Mouse (Mus musculus) thymus, adult 2 months (tissue): ENCODE measurements at regions not wholly inside any gene's neighbourhood (a gene's known extent, or its start where the extent isn't known, plus 50 kb on each side); places are given as distances from the start of the nearest gene placed in this dataset.

ENCODE experiments used
- CTCF ChIP-seq: fragments of 200-500 bp; IDR thresholded peaks from 2 replicates; pipeline ENCODE4 v1.5.1; 2012; ENCODE audit warnings: mild to moderate bottlenecking, control low read depth, low read length, moderate library complexity, borderline replicate concordance; ENCODE audit not compliant: control insufficient read depth, poor library complexity, insufficient read depth; ENCODE audit errors: extremely low read depth
- POLR2A ChIP-seq: fragments of 200-500 bp; IDR thresholded peaks from 2 replicates; pipeline ENCODE4 v1.6.1; 2012; ENCODE audit warnings: mild to moderate bottlenecking, low read length, control low read depth, moderate library complexity; ENCODE audit not compliant: control insufficient read depth, poor library complexity, insufficient read depth; ENCODE audit errors: extremely low read depth

- TF ChIP-seq CTCF (no peak), POLR2A (no peak)
Observed at GRCm38 (mm10) chr11:114554576-114554975, 113.7 kb upstream of the Rpl38 start.
